Mouse (Mus musculus): ENCODE measurements around the gene Plxnb1.

GRCm38 (mm10) chr9:109096856-109097255 is 1.7 kb downstream of the Plxnb1 start:
- TF ChIP-seq CTCF (IDR thresholded peaks at IDR 0.05) (no peak), EP300 (IDR thresholded peaks at IDR 0.05) (no peak)
